Mouse (Mus musculus): ENCODE data around the gene Vsir.
A peak's percentile ranks its signal among the peaks of the same experiment; 100 is the strongest.

The Vsir gene

GRCm38 (mm10) chr10:60346701-60347405 lies at the start of gene Vsir:
Gene Vsir (plus strand): TSS chr10:60346851.
- ATAC-seq (ENCODE audit: insufficient number of reproducible peaks, low FRiP score, low TSS enrichment) = no peak

GRCm38 (mm10) chr10:60299636-60300035 lies 47.0 kb upstream of the Vsir start:
- ATAC-seq (ENCODE audit: insufficient number of reproducible peaks, low FRiP score, low TSS enrichment) = no peak

GRCm38 (mm10) chr10:60303419-60303818 lies 43.2 kb upstream of the Vsir start:
- ATAC-seq (ENCODE audit: insufficient number of reproducible peaks, low FRiP score, low TSS enrichment) = no peak

- ATAC-seq (ENCODE audit: insufficient number of reproducible peaks, low FRiP score, low TSS enrichment) = peak; percentile 71
Measured at GRCm38 (mm10) chr10:60304854-60305628, 41.6 kb upstream of the Vsir start.

- peak; percentile 57; the same call in 1 of the 2 replicates for ATAC-seq (ENCODE audit: insufficient number of reproducible peaks, low FRiP score, low TSS enrichment)
Measured at GRCm38 (mm10) chr10:60310629-60311028, 36.0 kb upstream of the Vsir start.

DNA sequence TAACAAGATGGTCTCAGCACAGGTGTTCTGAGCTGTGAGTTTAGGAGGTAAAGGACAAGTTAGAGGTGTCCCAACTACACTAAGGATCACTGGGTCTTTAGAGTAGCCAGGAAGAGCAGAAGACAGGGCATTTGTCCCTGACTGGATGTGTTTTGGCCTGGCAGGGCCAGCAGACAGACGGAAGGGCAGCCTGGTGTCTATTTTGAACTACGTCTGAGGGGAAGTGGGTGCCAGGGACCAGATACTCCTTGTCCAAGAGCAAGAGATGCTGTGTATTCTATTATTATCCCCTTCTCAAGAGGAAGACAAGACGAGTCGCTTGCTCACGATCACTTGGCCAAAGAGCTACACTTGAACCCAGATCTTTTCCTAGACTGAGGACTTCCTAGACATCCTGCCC lies 33.0 kb upstream of the Vsir start:
- no peak for ATAC-seq (ENCODE audit: insufficient number of reproducible peaks, low FRiP score, low TSS enrichment)

- ATAC-seq (ENCODE audit: insufficient number of reproducible peaks, low FRiP score, low TSS enrichment) = no peak
Measured at GRCm38 (mm10) chr10:60316166-60316565, 30.5 kb upstream of the Vsir start.

DNA sequence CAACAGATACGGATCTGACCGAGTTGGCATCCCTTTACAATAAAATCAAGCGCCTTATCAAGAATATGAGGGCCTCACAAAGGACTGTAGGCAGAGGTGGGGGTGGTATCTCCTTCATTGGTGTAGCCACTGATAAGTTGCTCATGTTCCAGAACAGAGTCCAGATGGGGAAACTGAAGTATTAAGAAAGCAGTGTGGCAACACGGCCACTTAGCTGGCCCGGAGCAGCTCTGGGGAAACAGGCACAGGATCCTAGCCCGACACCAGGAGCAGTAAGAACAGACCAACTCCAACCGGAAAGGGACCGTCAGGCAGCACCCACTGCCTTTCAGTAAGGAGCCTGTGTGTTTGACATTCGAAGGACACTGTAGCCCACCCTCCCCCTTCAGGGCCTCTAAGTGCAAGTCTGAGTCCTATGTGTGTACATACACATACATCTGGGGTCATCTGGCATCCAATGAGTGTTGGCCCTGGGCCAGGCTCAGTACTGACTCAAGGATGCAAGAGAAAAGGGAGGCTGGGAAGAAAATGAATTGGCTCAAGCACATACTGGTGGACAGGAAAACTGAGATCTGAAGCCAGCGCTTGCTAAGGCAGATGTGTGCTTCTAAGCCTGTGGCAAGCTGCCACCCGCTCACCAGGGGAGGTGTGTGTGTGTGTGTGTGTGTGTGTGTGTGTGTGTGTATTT lies 17.5 kb upstream of the Vsir start:
- ATAC-seq (ENCODE audit: insufficient number of reproducible peaks, low FRiP score, low TSS enrichment) = no peak

- no peak for ATAC-seq (ENCODE audit: insufficient number of reproducible peaks, low FRiP score, low TSS enrichment)
Measured at GRCm38 (mm10) chr10:60334583-60334982, 12.1 kb upstream of the Vsir start.

DNA sequence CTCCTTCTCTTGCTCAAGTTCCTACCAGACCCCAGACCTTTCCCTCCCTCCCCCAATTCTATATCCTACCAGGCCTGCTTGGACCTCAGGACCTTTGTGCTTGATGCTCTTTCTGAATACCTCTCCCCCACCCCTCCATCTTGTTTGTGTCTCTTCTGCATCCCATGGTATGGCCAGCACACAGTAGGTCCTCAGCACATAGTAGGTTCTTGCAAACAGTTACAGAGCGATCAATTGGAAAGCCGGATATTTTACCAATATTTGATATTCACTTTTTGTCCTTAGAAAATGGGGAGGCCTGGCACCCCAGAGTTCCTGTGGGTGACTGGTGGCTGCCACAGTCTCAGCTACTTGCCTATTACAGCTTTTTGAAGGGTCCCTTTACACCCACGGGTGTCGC lies 11.6 kb upstream of the Vsir start:
- no peak for ATAC-seq (ENCODE audit: insufficient number of reproducible peaks, low FRiP score, low TSS enrichment)

- ATAC-seq (ENCODE audit: insufficient number of reproducible peaks, low FRiP score, low TSS enrichment) = no peak
Measured at GRCm38 (mm10) chr10:60341528-60341927, 5.1 kb upstream of the Vsir start.

- no peak for ATAC-seq (ENCODE audit: insufficient number of reproducible peaks, low FRiP score, low TSS enrichment)
Measured at GRCm38 (mm10) chr10:60344111-60344510, 2.5 kb upstream of the Vsir start.

GRCm38 (mm10) chr10:60346056-60346455 lies 595 bp upstream of the Vsir start:
- no peak for ATAC-seq (ENCODE audit: insufficient number of reproducible peaks, low FRiP score, low TSS enrichment)

DNA sequence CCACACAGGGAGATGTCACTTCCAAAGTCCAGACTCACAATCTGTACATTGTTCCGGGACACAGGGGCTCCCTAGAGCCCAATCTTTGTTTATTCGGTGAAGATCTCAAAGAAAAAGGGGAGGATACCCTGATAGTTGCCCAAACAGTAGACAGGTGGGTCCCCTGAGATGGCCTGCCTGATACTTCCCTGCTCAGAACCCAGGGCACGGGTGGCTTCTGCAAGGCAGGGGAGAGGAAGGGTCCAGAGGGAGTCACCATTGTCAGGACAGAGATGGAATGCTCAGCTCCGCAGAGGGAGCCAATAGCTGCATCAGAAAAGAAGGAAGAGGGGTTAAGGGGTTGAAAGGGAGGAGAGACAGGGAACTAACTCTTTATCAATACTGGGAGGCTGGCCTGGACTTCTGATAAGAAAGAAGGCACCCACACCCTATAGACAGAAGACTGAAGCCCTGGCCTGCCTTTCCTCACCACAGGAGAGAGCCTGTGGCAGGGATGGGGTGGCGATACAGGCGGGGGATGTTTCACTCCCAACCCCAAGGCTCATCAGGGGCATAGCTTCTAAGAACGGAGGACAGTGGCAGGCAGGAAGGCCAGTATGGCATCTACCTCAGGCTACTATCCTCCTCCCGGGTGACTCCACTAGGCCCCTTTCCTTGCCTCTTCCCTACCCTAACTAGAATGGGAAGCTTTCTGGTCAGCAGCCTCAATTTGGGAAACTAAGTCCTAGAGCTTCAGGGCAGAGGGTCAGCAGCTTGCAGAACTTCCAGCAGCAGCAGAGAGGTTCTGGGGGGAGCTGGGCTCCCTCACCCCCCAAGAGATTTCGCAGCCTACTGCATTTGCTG lies 1.3 kb downstream of the Vsir start:
- ATAC-seq (ENCODE audit: insufficient number of reproducible peaks, low FRiP score, low TSS enrichment) = no peak

DNA sequence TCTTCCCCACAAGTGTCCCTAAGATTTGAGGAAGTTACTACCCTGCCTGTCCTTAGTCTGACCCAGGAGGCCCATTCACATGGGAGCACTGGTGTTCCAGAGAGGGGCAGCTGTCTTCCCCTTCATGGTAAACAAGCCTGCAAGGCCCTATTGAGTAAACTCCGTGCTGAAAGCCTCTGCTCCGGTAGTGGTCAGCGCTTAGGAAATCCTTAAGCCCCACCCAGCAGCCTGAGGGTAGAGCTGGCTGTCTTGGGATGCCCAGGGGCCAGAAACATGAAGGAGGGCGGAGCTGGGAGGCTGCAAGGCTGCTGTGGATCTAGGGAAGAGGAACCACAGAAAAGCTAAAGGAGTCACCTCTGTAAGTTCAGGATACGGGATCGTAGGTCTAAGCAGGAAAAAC lies 2.4 kb downstream of the Vsir start:
- ATAC-seq (ENCODE audit: insufficient number of reproducible peaks, low FRiP score, low TSS enrichment) = no peak

DNA sequence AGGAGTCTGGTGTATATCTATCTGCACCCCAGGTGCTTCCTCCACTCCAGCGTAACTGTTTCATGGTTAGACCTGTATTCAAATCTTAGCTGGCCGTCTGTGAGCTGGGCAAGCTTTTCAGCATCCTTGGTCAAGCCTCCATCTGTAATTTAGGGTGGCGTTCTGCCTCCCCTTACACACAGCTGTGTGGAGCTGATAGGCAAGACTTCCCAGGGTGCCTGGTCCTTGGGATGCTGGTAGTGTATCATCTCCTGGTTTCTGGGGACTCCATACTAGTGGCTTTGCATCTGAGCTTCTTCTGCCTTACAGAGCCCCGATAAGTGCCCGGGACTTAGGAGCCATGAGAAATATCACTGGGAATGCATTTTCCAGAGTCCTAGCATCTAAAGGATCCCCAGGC lies 3.0 kb downstream of the Vsir start:
- no peak for ATAC-seq (ENCODE audit: insufficient number of reproducible peaks, low FRiP score, low TSS enrichment)

DNA sequence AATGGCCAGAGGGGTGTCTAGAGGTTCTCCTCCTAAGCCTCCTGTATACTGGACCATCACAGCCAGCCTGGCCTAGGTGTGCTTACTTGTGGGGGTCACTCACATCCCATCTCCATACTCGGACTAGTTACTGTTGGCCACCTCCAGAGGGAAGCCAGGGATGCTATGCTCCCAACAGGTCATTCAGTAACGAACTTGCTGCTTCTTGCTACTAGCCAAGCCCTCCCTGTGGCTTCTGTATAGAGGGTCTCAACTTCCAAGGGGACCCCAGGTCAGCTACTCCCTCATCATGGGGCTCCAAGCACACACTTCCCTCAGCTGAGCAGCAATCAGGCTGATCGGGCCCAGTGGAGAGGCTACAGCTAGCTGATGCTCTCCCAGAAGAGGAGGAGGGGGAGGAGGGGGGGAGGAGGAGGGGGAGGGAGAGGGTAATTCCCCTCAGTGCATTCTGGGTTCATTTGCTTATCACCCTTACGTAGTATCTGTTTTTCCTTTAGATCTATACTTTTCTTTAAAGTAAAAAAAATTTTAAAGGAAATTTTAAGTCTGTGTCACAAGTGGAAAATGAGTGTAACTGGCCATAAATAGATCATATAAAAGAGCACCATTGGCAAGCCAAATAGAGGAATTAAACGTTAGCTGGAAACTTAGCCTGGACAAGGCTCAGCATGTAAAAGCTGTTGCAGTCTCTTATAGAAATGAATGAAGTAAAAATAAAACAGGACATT lies 3.6 kb downstream of the Vsir start:
- ATAC-seq (ENCODE audit: insufficient number of reproducible peaks, low FRiP score, low TSS enrichment) = no peak

DNA sequence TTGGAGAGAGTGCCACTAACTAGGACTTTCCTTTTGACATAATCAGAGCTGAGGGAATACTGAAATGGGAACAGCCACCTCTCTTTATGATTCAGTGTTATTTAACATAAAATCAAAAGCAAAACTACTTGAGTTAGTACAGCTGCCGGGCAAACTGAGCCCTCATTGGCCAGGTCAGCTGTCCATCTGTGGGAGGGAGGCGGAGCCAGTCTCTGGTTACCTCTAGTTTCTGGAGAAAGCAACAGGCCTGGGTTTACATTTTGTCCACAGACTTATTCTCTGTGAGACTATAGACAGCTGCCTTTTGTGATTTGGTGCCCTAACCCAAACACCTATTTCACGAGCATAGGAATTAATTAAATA lies 4.1 kb downstream of the Vsir start:
- no peak for ATAC-seq (ENCODE audit: insufficient number of reproducible peaks, low FRiP score, low TSS enrichment)

DNA sequence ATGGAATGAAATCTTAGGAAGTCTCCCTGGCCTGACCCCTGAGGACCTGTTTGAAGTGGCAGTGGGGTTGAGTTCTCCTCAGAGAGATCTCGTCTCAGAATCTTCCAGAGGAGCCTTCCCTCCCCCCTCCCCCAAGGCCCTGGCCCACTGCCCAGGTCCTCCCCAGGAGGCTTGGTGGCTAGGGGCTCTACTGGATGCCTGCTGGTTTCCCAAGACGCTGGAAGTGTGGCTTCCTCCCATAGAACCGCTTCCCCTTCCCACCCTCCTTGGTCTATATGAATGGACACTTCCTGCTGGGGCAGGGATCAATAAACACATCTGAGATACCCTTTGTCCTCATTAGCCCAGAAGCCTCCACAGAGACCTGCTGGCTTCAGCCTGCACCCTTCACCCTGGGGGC lies 4.6 kb downstream of the Vsir start:
- ATAC-seq (ENCODE audit: insufficient number of reproducible peaks, low FRiP score, low TSS enrichment) = no peak

Measured in cerebellum, adult (tissue).